Mouse (Mus musculus): Measurements from ENCODE around the gene Gprc5c. TPM values are rescaled to one million over a fixed set of nuclear protein-coding genes. Genes with fewer than 3 reads are reported as not detected.

Gene Gprc5c
- 34.7 and 39.2 TPM in 2 replicates for polyA plus RNA-seq (2014; fragmentation: Nextera tagmentation; extraction: Ambion mirVana)

DNA sequence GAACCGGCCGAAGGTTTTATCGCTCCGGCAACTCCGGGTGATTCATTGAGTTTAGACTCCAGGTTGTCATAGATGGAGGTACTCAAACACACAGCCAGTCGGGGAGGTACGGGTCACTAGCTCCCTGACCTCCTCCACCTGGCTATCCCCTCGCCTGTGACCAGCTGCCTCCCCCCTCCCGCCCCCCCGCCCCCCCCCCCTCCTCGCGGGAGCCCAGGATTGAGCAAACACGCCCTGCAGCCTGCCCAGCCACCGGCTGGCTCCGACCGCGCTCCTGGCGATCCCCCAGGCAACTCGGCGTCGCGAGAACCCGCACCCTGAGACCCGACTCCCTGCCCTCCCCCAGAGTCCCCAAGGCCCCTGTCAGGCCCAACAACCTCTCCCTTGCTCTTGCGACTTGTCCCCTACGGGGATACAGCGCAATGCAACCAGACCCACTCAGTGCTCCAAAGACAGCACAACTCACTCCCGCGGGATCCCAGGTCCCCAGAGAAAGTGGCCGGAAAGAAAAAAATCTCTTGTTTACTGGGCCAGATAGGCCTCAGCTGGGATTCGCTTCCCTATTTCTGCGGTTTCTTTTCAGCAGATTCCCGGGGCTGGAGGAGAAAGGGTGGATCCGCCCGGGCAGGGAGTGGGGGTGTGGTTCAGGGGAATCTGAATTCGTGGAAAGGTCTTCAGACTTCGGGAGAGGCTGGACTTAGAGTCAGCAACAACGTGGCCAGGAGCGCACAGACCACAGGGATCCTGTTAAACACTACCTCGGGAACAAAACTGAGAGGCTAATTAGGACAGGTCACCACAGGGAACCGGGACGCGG lies at the start of gene Gprc5c:
Gene Gprc5c, plus strand, starts transcription at position 701 of the 817 bp plus-strand sequence.
- under 1% methylated on average over 34 of the region's 43 CpGs for WGBS
- no peaks in the 10 kb centered on the region for H3K36me3 ChIP-seq (ENCODE audit: insufficient read depth)
- peak within 1 kb of the TSS; percentile 93 for H3K27ac ChIP-seq (ENCODE audit: low read depth)
- no peaks in the 10 kb centered on the region for H3K27me3 ChIP-seq (ENCODE audit: insufficient read depth, low read length)
- peak within 1 kb of the TSS; percentile 81 for H3K9ac ChIP-seq
- no peak for TF ChIP-seq CTCF (IDR thresholded peaks at IDR 0.05; ENCODE audit: low read depth)
- ATAC-seq (ENCODE audit: insufficient read depth) (peak; percentile 23; the same call in 1 of the 2 replicates), DNase-seq (peak; percentile 71)
- peak within 1 kb of the TSS; percentile 72 for H3K4me3 ChIP-seq (ENCODE audit: low read depth, low read length)
- H3K9me3 ChIP-seq (ENCODE audit: low read depth, low read length) = no peaks in the 10 kb centered on the region
- H3K4me1 ChIP-seq (ENCODE audit: insufficient read depth) = no peaks in the 10 kb centered on the region; the same call in 1 of the 2 replicates
- H3K4me2 ChIP-seq = peak within 1 kb of the TSS; percentile 99

DNA sequence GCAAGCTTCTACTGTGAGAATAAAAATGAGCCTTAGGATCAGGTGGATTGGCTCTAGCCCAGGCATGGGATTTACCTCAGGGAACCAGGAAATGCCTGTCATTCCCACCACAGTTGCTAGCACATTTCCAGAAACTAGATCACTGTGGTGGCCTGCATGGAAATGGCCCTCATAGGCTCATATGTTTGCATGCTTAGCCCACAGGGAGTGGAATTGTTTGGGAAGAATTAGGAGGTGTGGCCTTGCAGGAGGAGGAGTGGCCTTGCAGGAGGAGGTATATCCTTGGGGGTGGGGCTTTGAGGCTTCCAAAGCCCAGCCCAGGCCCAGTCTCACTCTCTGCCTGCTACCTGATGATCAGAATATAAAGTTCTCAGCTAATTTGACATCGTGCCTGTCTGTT lies 49.0 kb upstream of the Gprc5c start:
- Histone ChIP-seq H3K36me3 (ENCODE audit: insufficient read depth) (no peaks in the 10 kb centered on the region), H3K9ac (no peak overlapping the region), H3K9me3 (ENCODE audit: low read depth, low read length) (no peaks in the 10 kb centered on the region), H3K4me2 (no peak overlapping the region), H3K27ac (ENCODE audit: low read depth) (no peak overlapping the region), H3K4me1 (ENCODE audit: insufficient read depth) (no peaks in the 10 kb centered on the region; the same call in 1 of the 2 replicates), H3K27me3 (ENCODE audit: insufficient read depth, low read length) (no peaks in the 10 kb centered on the region), H3K4me3 (ENCODE audit: low read depth, low read length) (no peak overlapping the region)
- ATAC-seq (ENCODE audit: insufficient read depth) (no peak), DNase-seq (no peak)
- 85% methylated on average over 1 of the region's 1 CpGs for WGBS
- no peak for TF ChIP-seq CTCF (IDR thresholded peaks at IDR 0.05; ENCODE audit: low read depth)

DNA sequence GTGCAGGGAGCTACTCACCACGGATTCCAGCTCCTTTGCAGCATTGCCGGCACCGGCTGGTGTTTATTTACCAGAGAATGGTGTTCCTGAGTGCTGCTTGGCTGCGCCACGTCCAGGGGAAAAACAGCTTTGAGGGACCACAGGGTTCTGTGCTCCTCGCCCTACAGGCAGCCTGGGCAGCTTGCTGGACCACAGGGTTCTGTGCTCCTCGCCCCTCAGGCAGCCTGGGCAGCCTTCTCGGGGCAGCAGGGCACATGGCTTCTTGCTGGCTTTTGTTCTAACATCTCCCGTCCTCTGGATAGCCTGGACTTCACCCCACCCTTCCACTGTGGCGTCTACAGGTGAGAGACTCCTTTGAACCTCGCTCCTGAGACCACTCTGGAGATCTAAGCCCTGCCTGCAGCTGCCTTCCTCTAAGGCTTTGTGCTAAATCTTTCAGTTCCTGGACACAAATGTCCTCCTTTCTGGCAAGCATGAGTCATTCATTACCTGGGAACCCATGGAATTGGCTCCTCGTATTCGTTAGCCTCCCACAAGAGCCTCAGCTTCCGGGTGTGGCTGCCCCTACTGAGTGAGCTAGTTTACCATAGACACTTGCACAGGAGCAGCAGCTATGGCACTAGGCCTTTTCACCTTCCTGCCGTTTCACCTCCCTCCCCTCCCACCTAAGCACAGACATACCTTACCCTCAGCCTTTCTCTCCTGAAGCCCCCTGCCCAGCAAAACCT lies 48.2 kb upstream of the Gprc5c start:
- ATAC-seq (ENCODE audit: insufficient read depth) (no peak), DNase-seq (no peak)
- peak overlapping the region; percentile 20 for H3K4me2 ChIP-seq
- 0 out of 2 replicates have a peak overlapping the region, but pooled peaks have one; percentile 12 for H3K27ac ChIP-seq (ENCODE audit: low read depth)
- H3K4me1 ChIP-seq (ENCODE audit: insufficient read depth) = no peaks in the 10 kb centered on the region; the same call in 1 of the 2 replicates
- no peak overlapping the region for H3K4me3 ChIP-seq (ENCODE audit: low read depth, low read length)
- WGBS = 37% methylated on average over 15 of the region's 15 CpGs
- no peak for TF ChIP-seq CTCF (IDR thresholded peaks at IDR 0.05; ENCODE audit: low read depth)
- no peak overlapping the region for H3K9ac ChIP-seq
- H3K9me3 ChIP-seq (ENCODE audit: low read depth, low read length) = no peaks in the 10 kb centered on the region
- H3K36me3 ChIP-seq (ENCODE audit: insufficient read depth) = no peaks in the 10 kb centered on the region
- no peaks in the 10 kb centered on the region for H3K27me3 ChIP-seq (ENCODE audit: insufficient read depth, low read length)

DNA sequence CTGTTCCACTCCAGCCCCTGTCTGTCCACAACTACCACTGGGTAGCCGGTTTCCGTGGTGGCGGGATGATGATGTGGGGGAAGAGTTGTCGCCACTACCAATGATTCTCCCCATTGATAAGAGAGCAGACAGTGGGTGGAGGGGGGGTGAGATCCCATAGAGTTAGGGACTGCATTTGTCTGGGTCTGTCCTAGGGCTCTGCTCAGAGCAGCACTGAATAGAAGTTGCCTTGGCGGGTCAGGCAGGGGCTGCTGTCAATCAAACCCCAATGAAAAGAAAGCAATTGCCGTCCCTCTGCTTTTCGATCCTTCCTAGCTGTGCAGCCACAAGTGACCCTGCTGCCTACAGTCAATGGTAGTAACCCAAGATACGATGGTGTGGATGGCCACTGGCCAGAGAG lies 47.0 kb upstream of the Gprc5c start:
- WGBS = 46% methylated on average over 8 of the region's 8 CpGs
- H3K4me1 ChIP-seq (ENCODE audit: insufficient read depth) = no peaks in the 10 kb centered on the region; the same call in 1 of the 2 replicates
- no peak for DNase-seq

DNA sequence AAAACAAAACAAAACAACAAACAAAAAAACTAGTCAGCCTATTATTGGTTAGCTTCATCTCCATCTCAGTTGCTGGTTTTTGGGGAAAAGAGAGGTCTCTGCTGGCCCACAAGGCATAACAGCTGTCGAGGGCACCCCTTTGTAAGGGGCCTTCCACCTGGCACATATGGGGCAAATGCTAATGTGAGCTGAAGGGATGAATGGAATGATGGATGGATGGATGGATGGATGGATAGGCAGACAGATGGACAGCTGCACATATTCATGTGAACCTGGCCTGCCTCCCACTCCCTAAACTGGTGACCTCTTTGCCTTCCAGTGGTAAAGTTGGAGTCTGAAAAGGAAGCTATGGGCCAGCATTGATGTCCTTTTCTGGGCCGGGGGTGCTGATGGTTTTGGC lies 43.9 kb upstream of the Gprc5c start:
- ATAC-seq (ENCODE audit: insufficient read depth) (no peak), DNase-seq (no peak)
- H3K36me3 ChIP-seq (ENCODE audit: insufficient read depth) = no peaks in the 10 kb centered on the region
- H3K4me2 ChIP-seq = no peak overlapping the region
- WGBS = 63% methylated on average over 2 of the region's 2 CpGs
- H3K4me3 ChIP-seq (ENCODE audit: low read depth, low read length) = no peak overlapping the region
- H3K27me3 ChIP-seq (ENCODE audit: insufficient read depth, low read length) = no peaks in the 10 kb centered on the region
- no peak overlapping the region for H3K9ac ChIP-seq
- no peaks in the 10 kb centered on the region for H3K9me3 ChIP-seq (ENCODE audit: low read depth, low read length)
- no peaks in the 10 kb centered on the region; the same call in 1 of the 2 replicates for H3K4me1 ChIP-seq (ENCODE audit: insufficient read depth)
- no peak overlapping the region for H3K27ac ChIP-seq (ENCODE audit: low read depth)
- no peak for TF ChIP-seq CTCF (IDR thresholded peaks at IDR 0.05; ENCODE audit: low read depth)

More for the DNA sequence above, 47.0 kb upstream of the Gprc5c start:
- H3K36me3 ChIP-seq (ENCODE audit: insufficient read depth) = no peaks in the 10 kb centered on the region
- no peaks in the 10 kb centered on the region for H3K9me3 ChIP-seq (ENCODE audit: low read depth, low read length)
- H3K27me3 ChIP-seq (ENCODE audit: insufficient read depth, low read length) = no peaks in the 10 kb centered on the region
- H3K9ac ChIP-seq = no peak overlapping the region
- H3K27ac ChIP-seq (ENCODE audit: low read depth) = no peak overlapping the region
- no peak overlapping the region for H3K4me2 ChIP-seq
- no peak for ATAC-seq (ENCODE audit: insufficient read depth)
- H3K4me3 ChIP-seq (ENCODE audit: low read depth, low read length) = no peak overlapping the region
- TF ChIP-seq CTCF (IDR thresholded peaks at IDR 0.05; ENCODE audit: low read depth) = no peak

DNA sequence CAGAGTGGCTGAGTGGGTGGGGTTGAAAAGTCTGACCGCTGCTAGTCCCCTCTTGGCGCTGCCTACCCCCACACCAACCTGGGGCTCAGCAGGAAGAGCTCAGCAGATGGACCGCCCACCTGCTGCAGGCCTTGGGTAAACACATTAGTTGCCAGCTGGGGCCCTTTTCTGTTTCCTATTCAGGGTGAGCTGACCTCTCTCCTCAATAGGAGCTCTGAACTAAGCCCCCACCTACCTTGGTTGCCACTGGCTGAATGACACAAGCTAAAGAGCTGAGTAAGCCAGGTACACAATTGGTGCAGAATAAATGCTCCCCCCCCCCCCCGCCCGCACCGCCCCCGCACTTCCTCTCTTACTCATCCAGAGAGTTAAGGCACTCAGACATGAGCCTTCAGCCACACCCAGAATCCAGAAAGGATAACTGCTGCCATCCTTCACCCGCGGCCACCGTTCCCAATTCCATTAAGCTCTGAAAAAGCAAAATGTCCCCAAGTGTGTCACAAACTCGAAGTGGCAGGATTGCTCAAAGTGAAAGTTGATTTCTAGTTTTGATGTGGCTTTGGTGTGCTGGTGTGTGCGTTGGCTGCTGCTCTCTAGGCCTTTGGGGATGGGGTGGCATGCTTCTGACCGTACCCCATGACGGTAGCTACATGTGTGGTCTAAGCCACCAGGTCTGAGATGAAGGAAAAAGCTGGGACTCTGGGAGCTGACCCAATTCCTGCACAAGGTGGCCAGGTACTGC lies 43.1 kb upstream of the Gprc5c start:
- TF ChIP-seq CTCF (IDR thresholded peaks at IDR 0.05; ENCODE audit: low read depth) = no peak
- Histone ChIP-seq H3K4me1 (ENCODE audit: insufficient read depth) (no peaks in the 10 kb centered on the region; the same call in 1 of the 2 replicates), H3K4me2 (no peak overlapping the region), H3K36me3 (ENCODE audit: insufficient read depth) (no peaks in the 10 kb centered on the region), H3K27ac (ENCODE audit: low read depth) (no peak overlapping the region), H3K4me3 (ENCODE audit: low read depth, low read length) (no peak overlapping the region), H3K9me3 (ENCODE audit: low read depth, low read length) (no peaks in the 10 kb centered on the region), H3K27me3 (ENCODE audit: insufficient read depth, low read length) (no peaks in the 10 kb centered on the region), H3K9ac (no peak overlapping the region)
- DNase-seq (peak; percentile 46), ATAC-seq (ENCODE audit: insufficient read depth) (peak; percentile 40; the same call in 1 of the 2 replicates)
- 23% methylated on average over 14 of the region's 14 CpGs for WGBS
